15 mouse cellular contexts compared by ENCODE assay signal in the genomic region with DNA sequence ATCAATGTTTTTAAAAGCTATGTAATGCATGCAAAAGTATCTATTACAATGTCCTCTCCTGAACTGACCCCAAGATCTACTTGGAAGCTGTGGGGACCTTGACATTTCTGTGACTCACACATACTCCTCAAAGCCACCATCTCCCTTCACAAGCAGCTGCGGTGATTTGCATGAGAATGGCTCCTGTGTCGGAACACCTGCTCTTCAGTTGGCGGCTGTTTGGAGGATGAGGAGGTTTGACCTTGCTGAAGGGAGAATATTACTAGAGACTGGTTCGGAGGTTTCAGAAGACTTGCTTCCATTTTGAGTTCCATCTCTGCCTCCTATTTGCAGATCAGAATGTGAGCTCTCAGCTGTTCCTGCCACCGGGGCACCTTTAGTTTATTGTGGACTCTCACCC. TPM values are rescaled to one million over a fixed set of nuclear protein-coding genes. Genes with fewer than 3 reads are reported as not detected.
"Had no signal": no experiment of that assay in that cellular context is flagged by ENCODE, and none has a peak within 500 bp of the region (broad histone marks: within the 10 kb centered on the region; RNA-seq: fewer than 3 reads in every experiment).

No protein-coding gene starts in this region.

- H3K4me3 ChIP-seq: lung, embryonic 15.5 days; megakaryocyte, embryonic 14.5 days; midbrain, embryonic 13.5 days; midbrain, embryonic 15.5 days; neural tube, embryonic 12.5 days; stomach, embryonic 15.5 days had no signal

- ATAC-seq: lung, postnatal 0 days; midbrain, embryonic 13.5 days; midbrain, embryonic 15.5 days had no signal

- H3K27ac ChIP-seq: lung, embryonic 15.5 days; macrophage; midbrain, embryonic 13.5 days; midbrain, embryonic 15.5 days; neural tube, embryonic 12.5 days; stomach, embryonic 15.5 days; stomach, postnatal 0 days had no signal

- H3K27me3 ChIP-seq: lung, embryonic 15.5 days; midbrain, embryonic 13.5 days; midbrain, embryonic 15.5 days; neural tube, embryonic 12.5 days had no signal

- DNase-seq: lung, adult 2 months; lung, postnatal 14 days; lung, postnatal 36 days; right cerebral cortex, postnatal 14 days; thymus, adult 2 months; thymus, postnatal 25 days had no signal

- H3K4me1 ChIP-seq: lung, embryonic 15.5 days; midbrain, embryonic 13.5 days; midbrain, embryonic 15.5 days; neural tube, embryonic 12.5 days; stomach, embryonic 15.5 days had no signal

- H3K9ac ChIP-seq: lung, embryonic 15.5 days; midbrain, embryonic 13.5 days; midbrain, embryonic 15.5 days; neural tube, embryonic 12.5 days; stomach, embryonic 15.5 days had no signal

- H3K36me3 ChIP-seq: lung, embryonic 15.5 days; midbrain, embryonic 13.5 days; midbrain, embryonic 15.5 days; neural tube, embryonic 12.5 days; stomach, embryonic 15.5 days had no signal

- H3K9me3 ChIP-seq: lung, embryonic 15.5 days; midbrain, embryonic 15.5 days; neural tube, embryonic 12.5 days; stomach, embryonic 15.5 days had no signal

RNA-seq across cellular contexts. Expression of a gene that starts 7.8 kb away (rescaled TPM):
- polyA plus RNA-seq: macrophage had no signal
